Mouse (Mus musculus) adrenal gland, adult 2 months (tissue): ENCODE results near the gene Rundc3a. TPM values are rescaled to one million over a fixed set of nuclear protein-coding genes. Genes with fewer than 3 reads are reported as not detected.
"Not testable (repeated sequence)": the region's sequence is repeated elsewhere in the genome, so short reads cannot be mapped to it uniquely, and the experiment has no call there.

ENCODE experiments used
- DNase-seq: peaks from one replicate; pipeline ENCODE4 v3.0.0; 2021
- polyA plus RNA-seq: library from polyadenylated mRNA; depleted of rRNA; stranded (reverse); fragments of >200 nt; gene quantifications from 2 replicates; pipeline ENCODE4 v1.2.3, GENCODE M21; 2012
- total RNA-seq, 2 experiments: library from RNA; stranded (reverse); gene quantifications; 2 replicates each; pipeline ENCODE4 v1.2.3; 2021

Gene Rundc3a
- total and polyA plus RNA-seq, 3 experiments = 36.8 to 51.7 (median 46.3) TPM

DNA sequence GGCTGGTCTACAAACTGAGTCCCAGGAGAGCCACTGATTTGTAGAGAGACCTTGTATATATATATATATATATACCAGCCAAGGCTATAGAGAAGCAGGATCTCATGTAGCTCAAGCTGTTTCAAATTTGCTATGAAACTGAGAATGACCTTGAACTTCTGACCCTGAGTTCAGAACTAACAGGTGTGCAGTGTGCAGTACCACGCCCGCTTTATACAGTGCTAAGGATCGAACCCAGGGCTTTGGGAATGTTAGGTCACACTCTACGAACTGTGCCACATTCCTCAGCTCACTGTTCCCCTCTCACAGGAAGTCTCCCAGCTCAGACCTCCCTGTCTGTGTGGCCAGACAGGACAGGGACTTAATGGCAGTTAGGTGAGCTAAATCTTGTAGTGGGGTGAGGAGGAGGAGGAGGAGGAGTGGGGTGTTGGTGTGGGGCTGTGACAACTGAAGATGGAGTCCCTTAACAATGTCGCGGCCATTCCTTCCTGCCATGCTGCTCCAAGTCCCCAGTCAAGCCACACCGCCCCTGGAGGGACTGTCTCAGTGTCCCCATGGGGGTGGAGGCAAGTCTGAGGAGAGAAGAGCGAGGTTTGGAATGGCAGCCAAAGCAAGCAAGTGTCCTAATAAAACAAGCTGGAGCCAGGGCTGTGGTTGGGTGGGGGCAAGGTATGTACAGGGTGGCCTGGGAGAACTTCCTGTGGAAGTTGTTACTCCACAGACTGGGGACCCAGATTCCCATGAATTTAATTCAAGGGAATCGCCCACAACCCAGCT lies 25.5 kb upstream of the Rundc3a start:
- DNase-seq = no peak

DNA sequence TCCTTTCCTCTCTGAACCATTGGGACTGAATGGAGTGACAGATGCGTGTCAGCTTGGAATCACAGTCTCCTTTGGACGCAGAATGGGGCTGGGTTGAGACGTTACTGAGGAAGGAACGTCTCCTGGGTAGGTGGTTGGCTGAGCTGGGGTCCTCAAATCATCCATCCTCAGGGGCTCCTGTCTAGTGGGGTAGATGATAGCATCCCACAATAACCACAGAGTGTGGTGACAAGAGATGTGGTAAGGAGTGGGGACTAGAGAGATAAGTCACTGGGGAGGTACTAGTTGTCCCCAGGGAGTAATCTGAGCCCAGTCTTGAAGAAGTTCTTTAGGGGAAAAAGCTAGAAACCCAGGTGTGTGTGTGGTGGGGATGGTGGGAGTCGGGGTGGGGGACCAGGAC lies 24.9 kb upstream of the Rundc3a start:
- DNase-seq = no peak

DNA sequence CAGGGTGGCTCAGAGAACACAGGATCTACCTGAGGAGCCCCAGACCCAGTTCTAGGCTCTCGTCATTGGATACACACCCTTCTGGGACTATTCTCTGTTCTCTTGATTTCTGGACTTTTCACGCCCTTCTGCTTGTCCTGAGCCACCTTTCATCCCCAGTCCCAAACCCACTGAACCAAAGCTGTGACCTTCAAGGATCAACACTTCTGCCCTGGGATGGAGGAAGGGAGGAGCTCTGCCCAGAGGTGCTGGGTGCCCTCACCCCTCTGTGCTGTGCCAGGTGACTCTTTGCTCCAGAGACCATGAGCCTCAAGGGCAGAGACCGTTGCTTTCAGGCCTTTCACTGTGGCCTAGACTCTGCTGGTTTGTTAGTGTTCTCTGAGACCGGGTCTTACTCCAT lies 23.9 kb upstream of the Rundc3a start:
- no peak for DNase-seq

DNA sequence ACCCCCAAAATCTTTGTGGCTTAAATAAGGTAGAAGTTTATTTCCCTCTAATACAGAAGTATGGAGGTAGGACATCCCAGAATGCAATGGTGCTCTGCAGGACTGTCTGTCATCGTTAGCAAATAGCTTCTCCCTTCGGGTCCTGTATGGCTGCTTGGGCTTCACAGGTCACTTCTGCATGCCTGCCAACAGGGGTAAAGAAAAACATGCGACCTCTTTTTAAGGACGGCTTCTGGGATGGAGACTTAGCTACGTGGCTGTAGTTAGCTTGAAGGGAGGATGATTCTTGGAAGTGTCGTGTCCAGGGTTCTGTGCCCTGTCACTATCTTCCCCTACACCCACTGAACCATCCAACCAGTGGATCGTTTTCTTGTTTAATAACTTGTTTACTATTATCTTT lies 22.9 kb upstream of the Rundc3a start:
- DNase-seq = no peak

DNA sequence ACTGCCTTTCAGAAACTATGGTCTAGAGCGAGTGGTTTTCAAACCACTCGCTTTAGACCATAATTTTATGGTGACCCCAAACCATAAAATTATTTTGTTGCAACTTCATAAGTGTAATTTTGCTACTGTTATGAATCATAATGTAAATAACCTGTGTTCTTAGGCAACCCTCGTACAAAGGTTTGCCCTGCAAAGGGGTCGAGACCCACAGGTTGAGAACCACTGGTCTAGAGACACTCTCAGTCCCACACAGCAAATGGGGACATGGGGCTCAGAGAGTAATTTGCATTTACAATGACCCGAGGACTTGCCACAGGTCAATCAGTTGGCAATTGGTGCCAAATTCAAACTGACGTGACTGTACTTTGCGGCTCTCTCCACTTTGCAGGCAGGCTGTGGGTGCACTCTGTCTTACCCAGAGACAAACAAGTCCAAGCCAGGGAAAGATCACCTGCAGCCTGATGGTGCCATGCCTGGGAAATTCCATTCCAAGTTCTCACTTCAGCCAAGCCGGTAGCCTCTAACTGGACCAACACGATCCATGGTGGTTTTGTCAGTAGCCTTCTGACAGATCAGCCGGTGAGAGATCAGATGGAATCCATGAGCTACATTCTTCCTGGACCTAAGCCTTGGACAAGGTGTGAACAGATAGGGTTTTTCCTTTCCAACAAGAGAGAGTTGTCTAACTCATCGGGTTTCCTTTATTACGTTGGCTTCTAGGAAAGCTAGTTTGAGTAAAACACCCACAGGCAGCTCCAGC lies 21.1 kb upstream of the Rundc3a start:
- DNase-seq = no peak

DNA sequence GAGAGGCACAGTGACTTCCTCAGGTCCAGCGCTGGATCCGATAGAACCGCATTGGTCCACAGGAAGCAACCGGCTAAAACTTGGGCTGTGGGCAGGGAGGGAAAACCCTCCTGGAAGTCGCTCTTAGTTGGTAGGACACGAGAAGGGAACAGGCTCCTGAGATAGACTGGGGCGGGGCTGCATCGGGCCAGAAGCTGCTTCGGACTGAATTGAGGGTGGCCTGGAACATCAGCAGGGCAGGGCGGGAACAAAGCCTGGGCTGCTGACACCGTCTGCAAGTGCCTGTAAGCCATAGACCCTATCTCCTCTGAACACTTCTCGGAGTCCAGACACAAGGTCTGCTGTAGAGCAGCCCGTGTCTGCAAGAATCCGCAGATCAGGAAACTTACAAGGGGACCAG lies 20.3 kb upstream of the Rundc3a start:
- DNase-seq = no peak

DNA sequence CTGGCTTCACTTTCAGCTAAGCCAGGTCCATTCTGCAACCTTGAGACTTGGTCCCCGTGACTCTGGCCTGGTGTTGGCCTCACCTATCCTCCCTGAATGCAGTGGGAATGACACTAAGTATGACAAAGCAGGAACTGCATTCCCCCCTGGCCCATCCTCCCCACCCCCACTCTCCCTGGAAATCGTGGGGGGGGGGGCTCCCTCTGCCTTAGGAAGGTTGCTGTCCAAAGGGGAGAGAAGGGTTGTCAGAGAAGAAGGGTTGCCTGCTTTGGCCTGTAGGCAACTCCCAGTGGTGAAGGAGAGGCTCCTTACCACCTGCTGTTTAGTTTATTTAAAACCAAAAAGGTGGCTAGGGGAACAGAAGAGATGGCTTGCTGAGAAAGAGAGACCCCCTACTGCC lies 19.6 kb upstream of the Rundc3a start:
- DNase-seq = no peak

DNA sequence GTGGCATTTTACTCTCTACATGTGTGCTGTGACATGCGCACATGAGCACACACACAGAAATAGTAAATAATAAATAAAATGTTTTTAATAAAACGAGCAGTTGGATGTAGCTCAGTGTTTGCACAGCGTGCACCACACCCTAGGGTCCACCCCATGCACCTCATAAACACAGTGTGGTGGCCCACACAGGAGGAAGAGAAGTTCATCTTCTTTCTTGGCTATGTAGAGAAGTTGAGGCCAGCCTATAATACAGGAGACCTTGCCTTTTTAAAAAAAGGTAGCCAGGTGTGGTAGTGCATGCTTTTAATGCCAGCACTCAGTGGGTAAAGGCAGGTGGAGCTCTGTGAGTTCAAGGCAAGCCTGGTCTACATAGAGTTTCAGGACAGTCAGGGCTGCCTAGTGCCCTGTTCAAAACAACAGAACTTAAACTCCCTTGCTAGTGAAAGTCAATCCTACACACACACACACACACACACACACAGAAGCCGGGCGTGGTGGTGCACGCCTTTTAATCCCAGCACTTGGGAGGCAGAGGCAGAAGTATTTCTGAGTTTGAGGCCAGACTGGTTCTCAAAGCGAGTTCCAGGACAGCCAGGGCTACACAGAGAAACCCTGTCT lies 19.0 kb upstream of the Rundc3a start:
- no peak for DNase-seq

DNA sequence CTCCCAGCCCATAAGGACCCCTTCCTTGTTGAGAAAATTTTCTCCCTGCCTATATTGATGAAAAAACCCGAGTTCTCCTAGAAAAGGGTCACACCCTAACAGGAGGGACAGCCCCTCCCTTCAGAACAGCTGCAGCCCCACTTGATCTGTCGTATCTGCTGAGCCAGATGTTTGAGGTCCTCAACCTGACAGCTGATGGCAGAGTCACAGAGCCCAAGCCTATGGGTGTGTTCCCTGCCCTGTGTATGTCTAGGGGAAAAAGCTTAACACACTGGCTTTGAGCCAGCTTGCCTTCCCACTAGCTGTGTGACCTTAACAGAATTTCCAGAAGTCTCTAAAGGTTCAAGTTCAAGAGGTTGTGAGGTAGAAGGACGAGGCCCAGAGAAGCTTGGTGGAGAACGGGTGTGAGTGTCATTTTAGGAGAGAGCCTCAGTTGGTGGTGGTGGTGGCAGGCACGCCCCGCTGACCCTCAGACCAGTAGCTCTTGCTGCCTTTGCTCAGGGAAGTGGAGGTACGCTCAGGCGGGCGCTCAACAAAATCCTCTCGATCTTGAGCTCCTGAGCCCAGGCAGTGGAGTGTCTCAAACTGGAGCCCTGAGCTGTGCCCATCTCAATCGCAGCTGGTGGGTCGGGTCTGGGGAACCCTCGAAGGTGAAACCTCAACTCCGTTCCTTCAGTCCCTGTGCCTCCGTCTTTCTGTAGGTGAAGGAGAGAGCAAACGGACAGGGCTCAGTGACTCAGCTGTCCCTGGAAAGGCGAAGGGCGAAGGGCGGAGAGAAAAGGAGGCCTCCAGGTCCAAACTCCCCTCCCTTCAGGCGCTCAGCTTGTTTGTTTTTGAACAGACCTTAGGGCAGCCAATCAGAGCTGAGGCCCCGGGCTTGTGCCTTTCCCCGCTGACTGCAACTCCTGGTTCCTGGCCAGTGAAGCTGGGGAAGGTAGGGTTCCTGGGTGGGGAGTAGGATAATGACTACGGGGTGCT lies 17.7 kb upstream of the Rundc3a start:
- DNase-seq = peak; percentile 93

DNA sequence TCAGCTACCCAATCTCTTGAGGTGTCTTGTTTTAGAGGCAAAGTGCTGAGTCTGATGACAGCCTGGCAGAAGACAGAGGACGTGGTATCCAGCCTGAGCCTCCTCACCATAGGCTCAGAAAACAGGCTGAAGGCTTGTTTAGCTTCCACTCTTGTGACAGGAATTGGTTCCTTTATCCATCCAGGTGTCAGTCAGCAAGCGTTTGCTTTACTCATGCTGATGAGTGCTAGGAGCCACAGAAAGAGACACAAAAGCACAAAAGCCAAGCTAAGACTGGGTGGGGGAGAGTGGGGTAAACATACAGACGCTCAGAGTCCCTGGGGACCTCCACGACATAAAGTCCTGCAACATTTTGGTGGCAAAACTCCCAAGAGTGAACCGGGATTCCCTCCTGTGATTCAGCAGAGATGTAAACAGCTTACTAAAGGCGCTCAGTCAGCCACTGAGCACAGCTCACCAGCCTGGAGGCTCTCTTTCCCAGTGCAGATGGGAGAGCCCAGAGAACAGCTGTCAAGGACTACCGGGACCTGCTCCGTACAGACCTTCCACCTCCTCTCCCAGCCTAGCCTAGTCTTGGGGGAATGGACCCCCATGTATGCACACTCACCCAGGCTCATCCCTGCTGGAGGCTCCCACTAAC lies 16.9 kb upstream of the Rundc3a start:
- DNase-seq = peak; percentile 40

DNA sequence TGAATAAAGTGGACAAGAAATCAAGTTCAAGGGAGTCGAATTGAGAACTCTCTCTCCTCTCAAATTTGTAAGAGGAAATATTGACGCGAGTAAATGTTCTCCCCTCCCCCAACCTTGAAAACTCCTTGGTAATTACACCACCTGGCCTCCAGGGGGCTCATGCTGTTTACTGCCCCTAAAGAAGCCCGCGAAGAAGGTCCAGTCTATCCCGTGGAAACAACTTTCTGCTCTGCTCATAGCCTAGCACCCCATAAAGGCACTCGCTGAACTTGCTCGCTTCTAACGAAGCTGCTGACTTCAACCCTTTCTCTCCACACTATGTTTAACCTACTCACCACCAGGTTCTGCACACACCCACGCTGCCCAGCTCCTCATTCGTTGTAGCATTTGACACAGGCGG lies 16.0 kb upstream of the Rundc3a start:
- no peak for DNase-seq

DNA sequence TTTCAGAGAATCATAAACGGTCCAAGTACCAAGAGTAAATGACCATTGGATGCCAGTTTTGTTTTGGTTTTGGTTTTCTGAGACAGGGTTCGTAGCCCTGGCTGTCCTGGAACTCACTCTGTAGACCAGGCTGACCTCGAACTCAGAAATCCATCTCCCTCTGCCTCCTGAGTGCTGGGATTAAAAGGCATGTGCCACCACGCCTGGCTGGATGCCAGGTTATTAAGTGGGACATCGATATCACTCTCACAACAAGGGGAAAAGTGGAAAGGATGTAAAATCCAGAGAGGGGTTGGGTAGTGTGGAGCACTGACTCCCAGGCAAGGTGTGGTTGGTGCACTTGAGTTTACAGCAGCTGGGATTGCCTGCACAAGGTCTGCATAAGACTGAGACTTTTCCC lies 13.1 kb upstream of the Rundc3a start:
- DNase-seq = no peak

DNA sequence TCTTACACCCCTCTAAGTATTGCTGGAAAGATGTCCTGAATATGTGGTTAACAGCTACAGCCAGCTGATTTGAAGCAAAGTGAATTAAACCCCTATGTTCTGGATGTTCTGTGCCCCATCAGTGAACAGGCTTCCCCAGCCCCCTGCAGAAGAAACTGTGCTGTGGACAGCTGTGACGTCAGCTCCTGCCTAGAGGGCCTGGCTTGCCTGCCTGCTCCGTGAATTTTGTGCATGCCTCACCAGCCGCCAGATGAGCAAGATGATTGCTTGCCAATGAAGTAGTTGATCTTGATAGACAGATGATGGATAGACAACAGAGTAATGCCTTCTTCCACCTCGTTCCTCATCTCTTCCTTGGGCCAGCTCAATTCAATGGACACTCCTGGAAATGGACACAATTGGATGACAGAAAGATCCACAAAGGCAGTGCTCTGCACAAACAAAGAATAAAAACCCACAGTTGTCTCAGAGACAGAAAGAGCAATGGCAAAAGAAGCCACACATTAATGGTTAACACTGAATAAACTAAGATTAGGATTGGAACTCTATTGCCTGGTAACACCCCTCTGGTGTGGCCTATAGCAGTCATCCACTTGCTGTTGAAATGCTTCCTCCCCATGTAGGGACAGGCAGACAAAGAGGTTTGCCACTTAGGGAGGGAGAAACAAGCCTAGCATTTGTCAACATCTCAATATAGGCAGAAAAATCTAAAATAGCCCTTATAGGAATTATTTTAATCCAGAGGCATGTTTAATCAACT lies 11.7 kb upstream of the Rundc3a start:
- DNase-seq = no peak

DNA sequence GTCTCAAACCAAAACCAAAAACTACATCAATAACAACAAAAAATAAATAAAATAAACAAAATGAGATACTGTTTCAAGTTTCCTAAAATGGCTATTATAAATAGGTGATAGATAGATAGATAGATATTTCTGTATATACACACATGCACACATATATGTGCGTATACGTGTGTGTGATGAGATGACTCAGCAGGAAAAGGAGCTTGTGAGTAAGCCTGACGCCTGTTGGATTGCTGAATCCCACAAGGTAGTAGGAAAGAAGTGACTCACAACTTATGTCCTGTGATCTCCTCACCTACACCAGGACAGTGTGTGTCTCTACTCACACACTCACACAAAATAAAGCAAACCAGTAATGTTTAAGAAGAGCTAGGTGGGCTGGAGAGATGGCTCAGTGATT lies 10.4 kb upstream of the Rundc3a start:
- DNase-seq = no peak

DNA sequence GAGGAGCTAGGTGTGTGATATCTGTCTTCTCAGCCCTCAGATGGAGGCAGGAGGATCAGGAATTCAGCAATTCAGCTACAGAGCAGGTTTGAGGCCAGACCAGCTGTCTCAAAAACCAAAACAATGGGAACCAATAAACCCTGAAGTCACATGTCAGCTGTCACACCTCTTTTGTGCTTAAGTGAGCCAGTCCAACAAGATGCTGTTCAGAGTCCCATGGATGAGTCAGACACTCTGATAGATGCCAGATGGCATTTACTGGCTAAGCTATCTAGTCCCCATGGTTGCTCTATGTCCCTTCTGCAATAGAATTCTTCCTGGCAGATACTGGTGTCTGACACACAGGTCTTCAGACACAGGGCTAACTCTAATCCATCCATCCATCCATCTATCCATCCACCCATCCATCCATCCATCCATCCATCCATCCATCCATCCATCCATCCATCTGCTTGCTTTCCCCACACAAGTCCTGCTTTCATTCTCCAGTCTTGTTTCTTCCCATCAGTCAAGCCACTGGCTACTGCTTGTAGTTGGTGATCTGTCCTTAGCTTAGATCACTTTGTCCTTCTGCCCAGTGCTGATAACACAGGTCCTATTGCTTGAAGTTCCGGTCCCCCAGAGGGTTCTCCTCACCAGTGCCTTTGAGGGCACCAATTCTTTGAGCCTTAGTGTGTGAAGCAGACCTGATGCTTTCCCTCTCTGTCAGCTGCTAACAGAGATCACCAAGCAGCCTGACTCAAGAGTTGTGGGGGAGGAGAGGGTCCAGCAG lies 9.7 kb upstream of the Rundc3a start:
- no peak for DNase-seq

DNA sequence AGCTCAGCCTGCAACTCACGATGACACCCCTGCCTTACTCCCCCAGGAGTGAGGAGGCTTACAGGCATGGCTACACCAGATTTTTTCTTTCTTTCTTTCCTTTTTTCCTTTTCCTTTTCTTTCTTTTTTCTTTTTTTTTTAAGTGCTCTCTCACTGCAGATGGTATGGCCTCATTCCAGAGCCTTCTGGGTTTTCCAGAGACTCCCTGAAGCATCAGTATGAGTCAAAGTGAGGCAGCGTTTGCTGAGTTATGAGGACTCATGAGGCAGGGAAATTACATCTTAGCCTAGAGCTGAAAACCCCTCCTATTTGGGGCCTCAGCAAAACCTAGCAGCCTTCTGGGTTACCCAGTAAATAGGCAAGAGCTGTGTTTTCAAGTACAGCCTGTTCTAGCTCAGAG lies 8.8 kb upstream of the Rundc3a start:
- DNase-seq = no peak

DNA sequence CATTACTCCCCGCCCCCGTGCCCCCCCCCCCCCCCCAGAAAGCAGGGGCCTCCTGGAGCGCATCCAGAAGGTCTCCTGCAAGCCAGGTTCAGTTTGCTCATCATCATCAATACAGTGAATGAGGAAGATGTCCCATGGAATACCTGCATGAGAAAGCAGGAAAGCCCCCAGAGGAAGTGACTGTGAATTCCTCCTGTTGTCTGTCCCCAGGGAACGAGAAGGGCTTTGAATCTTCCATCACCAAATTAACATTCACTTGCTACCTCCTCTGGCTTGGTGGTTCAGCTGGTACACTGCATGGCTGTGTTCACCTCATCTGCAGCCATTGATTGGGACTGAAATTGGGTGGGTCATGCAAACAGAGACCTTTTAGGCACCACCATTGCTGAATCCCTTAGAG lies 8.1 kb upstream of the Rundc3a start:
- DNase-seq = no peak

DNA sequence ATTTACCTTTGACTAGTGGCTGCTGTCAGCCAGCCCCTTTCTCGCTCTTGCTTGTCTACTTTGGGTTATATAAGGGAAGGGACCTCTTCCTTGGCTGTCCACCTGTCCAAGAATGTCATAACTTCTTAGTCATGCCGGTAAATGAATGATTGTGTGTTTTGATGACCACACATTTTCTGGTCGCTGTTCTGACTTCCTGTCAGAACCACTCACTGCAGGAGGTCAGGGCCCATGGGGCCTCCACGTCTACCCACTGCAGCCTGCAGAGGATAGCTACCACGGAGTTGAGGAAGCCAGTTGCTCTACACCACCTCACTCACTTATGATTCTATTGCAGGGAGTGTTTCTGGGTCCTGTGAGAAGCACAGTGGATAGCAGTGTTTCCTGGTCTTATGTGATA lies 7.1 kb upstream of the Rundc3a start:
- DNase-seq = no peak

DNA sequence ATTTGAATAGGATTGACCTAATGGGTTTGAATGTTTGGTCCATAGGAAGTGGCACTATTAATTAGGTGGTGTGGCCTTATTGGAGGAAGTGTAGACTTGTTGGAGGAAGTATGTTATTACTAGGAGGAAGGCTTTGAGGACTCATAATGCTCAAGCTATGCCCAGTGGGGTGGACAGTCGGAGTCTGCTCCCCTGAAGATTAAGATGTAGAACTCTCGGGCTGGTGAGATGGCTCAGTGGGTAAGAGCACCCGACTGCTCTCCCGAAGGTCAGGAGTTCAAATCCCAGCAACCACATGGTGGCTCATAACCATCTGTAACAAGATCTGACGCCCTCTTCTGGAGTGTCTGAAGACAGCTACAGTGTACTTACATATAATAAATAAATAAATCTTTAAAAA lies 3.8 kb upstream of the Rundc3a start:
- DNase-seq = not testable (repeated sequence)
